In the genomic region with DNA sequence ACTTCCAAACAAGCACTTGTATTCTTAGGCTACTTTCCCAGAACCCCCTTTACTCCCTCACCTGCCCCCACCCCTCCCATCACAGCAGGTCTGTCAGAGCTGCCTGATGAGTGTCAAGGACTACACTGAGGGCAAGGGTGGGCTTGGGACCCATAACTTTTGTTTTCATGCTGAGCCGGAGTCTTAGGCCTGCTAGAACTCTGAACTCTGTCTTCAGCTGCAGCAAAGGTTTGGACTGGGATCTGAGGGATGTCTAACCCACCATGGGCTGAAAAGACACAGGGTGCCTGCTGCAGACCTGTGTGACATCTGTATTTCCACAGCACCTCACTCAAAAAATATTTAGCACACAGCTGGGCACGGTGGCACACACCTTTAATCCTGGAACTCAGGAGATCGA, we compare ENCODE assay signal across 9 mouse cellular contexts. TPM values are rescaled to one million over a fixed set of nuclear protein-coding genes. Genes with fewer than 3 reads are reported as not detected.
A peak's percentile ranks its signal among the peaks of the same experiment; 100 is the strongest.
DNase-seq lines count a peak whose midpoint lies in the region; ATAC-seq lines count a peak whose summit lies in the region.
"Had no signal": no experiment of that assay in that cellular context is flagged by ENCODE, and none has a peak within 500 bp of the region (broad histone marks: within the 10 kb centered on the region; RNA-seq: fewer than 3 reads in every experiment).

No protein-coding gene starts in this region.

- ATAC-seq in heart, embryonic 13.5 days (ENCODE audit: extremely low read depth, insufficient number of reproducible peaks, low FRiP score, low TSS enrichment): no peak
- ATAC-seq in midbrain, embryonic 12.5 days (ENCODE audit: low FRiP score, low read depth): no peak
- no peak for ATAC-seq in midbrain, embryonic 14.5 days (ENCODE audit: low FRiP score, low TSS enrichment)
- no peak for ATAC-seq in hindbrain, embryonic 16.5 days
- no peak for ATAC-seq in stomach, embryonic 15.5 days (ENCODE audit: insufficient read depth, low FRiP score, low read depth)

- peak overlapping the region; percentile 81; the same call in 1 of the 2 replicates for H3K9ac ChIP-seq in heart, embryonic 13.5 days
- peak overlapping the region; percentile 51; the same call in 1 of the 2 replicates for H3K9ac ChIP-seq in midbrain, embryonic 12.5 days (replicated peaks)
- H3K9ac ChIP-seq in midbrain, embryonic 14.5 days (replicated peaks; ENCODE audit: low read length): no peak overlapping the region
- H3K9ac ChIP-seq in hindbrain, embryonic 16.5 days (ENCODE audit: low read depth, low read length): peak overlapping the region; percentile 19; the same call in 1 of the 2 replicates
- H3K9ac ChIP-seq in stomach, embryonic 15.5 days: no peak overlapping the region

- H3K4me2 ChIP-seq in heart, embryonic 13.5 days: no peak overlapping the region
- H3K4me2 ChIP-seq in midbrain, embryonic 12.5 days (replicated peaks): no peak overlapping the region
- no peak overlapping the region for H3K4me2 ChIP-seq in midbrain, embryonic 14.5 days (ENCODE audit: low read length)
- no peak overlapping the region for H3K4me2 ChIP-seq in hindbrain, embryonic 16.5 days (ENCODE audit: low read length)
- no peak overlapping the region for H3K4me2 ChIP-seq in stomach, embryonic 15.5 days

- DNase-seq in heart, postnatal 4 days: no peak
- no peak for DNase-seq in midbrain, embryonic 14.5 days
- DNase-seq in gastrocnemius, postnatal 25 days: no peak
- no peak for DNase-seq in ovary, postnatal 10 days (ENCODE audit: low spot score)

- H3K27ac ChIP-seq in heart, embryonic 13.5 days (replicated peaks): no peak overlapping the region
- no peak overlapping the region for H3K27ac ChIP-seq in midbrain, embryonic 12.5 days (replicated peaks)
- H3K27ac ChIP-seq in midbrain, embryonic 14.5 days (replicated peaks; ENCODE audit: low read depth, low read length): no peak overlapping the region
- no peak overlapping the region for H3K27ac ChIP-seq in hindbrain, embryonic 16.5 days (ENCODE audit: low read depth, low read length)
- peak overlapping the region; percentile 96 for H3K27ac ChIP-seq in stomach, embryonic 15.5 days

- WGBS in heart, embryonic 13.5 days: 89% methylated on average over 3 of the region's 3 CpGs
- 85% methylated on average over 3 of the region's 3 CpGs for WGBS in midbrain, embryonic 12.5 days
- 94% methylated on average over 3 of the region's 3 CpGs for WGBS in midbrain, embryonic 14.5 days
- WGBS in hindbrain, embryonic 16.5 days: 90% methylated on average over 3 of the region's 3 CpGs
- WGBS in stomach, embryonic 15.5 days: 76% methylated on average over 3 of the region's 3 CpGs

- H3K36me3 ChIP-seq in heart, embryonic 13.5 days: peaks cover 72% of the 10 kb centered on the region
- peaks cover 33% of the 10 kb centered on the region for H3K36me3 ChIP-seq in midbrain, embryonic 12.5 days
- H3K36me3 ChIP-seq in midbrain, embryonic 14.5 days (ENCODE audit: control insufficient read depth, insufficient read depth, low read length): peaks cover 34% of the 10 kb centered on the region
- peaks cover 9% of the 10 kb centered on the region for H3K36me3 ChIP-seq in hindbrain, embryonic 16.5 days (ENCODE audit: control insufficient read depth, insufficient read depth, low read length)
- peaks cover 26% of the 10 kb centered on the region for H3K36me3 ChIP-seq in stomach, embryonic 15.5 days

- H3K27me3 ChIP-seq in heart, embryonic 13.5 days (replicated peaks): no peaks in the 10 kb centered on the region
- no peaks in the 10 kb centered on the region for H3K27me3 ChIP-seq in midbrain, embryonic 12.5 days
- H3K27me3 ChIP-seq in midbrain, embryonic 14.5 days (ENCODE audit: control insufficient read depth, insufficient read depth, low read length): no peaks in the 10 kb centered on the region
- H3K27me3 ChIP-seq in hindbrain, embryonic 16.5 days (replicated peaks; ENCODE audit: control insufficient read depth, insufficient read depth, low read length): no peaks in the 10 kb centered on the region
- H3K27me3 ChIP-seq in stomach, embryonic 15.5 days (replicated peaks): no peaks in the 10 kb centered on the region

- H3K4me3 ChIP-seq in heart, embryonic 13.5 days: no peak overlapping the region
- no peak overlapping the region for H3K4me3 ChIP-seq in midbrain, embryonic 12.5 days
- no peak overlapping the region for H3K4me3 ChIP-seq in midbrain, embryonic 14.5 days (replicated peaks; ENCODE audit: low read depth, low read length)
- H3K4me3 ChIP-seq in hindbrain, embryonic 16.5 days (ENCODE audit: low read length): no peak overlapping the region
- no peak overlapping the region for H3K4me3 ChIP-seq in stomach, embryonic 15.5 days (replicated peaks)

- H3K9me3 ChIP-seq in heart, embryonic 13.5 days: no peaks in the 10 kb centered on the region
- H3K9me3 ChIP-seq in midbrain, embryonic 12.5 days: no peaks in the 10 kb centered on the region
- H3K9me3 ChIP-seq in midbrain, embryonic 14.5 days (ENCODE audit: control insufficient read depth, low read length): no peaks in the 10 kb centered on the region
- H3K9me3 ChIP-seq in hindbrain, embryonic 16.5 days (ENCODE audit: control insufficient read depth, low read length): no peaks in the 10 kb centered on the region
- no peaks in the 10 kb centered on the region for H3K9me3 ChIP-seq in stomach, embryonic 15.5 days

- H3K4me1 ChIP-seq in heart, embryonic 13.5 days: peaks cover 34% of the 10 kb centered on the region
- peaks cover 22% of the 10 kb centered on the region for H3K4me1 ChIP-seq in midbrain, embryonic 12.5 days
- H3K4me1 ChIP-seq in midbrain, embryonic 14.5 days (ENCODE audit: control insufficient read depth, insufficient read depth, low read length): peaks cover 15% of the 10 kb centered on the region
- H3K4me1 ChIP-seq in hindbrain, embryonic 16.5 days (ENCODE audit: control insufficient read depth, insufficient read depth, low read depth, low read length): peaks cover 16% of the 10 kb centered on the region
- H3K4me1 ChIP-seq in stomach, embryonic 15.5 days: peaks cover 22% of the 10 kb centered on the region

RNA-seq across cellular contexts. Expression of a gene that starts 1.3 kb away (rescaled TPM):
- 389 and 419 TPM in 2 replicates for polyA plus RNA-seq in heart, embryonic 13.5 days (2015; fragmentation: Nextera tagmentation; extraction: Ambion mirVana)
- total RNA-seq in heart, postnatal 4 days (2021): 100 to 1,000 TPM; 663 to 665 TPM
- polyA plus RNA-seq in midbrain, embryonic 12.5 days (2016; fragmentation: Nextera tagmentation; extraction: Ambion mirVana): 329 and 373 TPM in 2 replicates
- polyA plus RNA-seq in midbrain, embryonic 14.5 days (2014; fragmentation: Nextera tagmentation; extraction: Ambion mirVana): 401 and 423 TPM in 2 replicates
- 287 and 323 TPM in 2 replicates for polyA plus RNA-seq in hindbrain, embryonic 16.5 days (2015; fragmentation: Nextera tagmentation; extraction: Ambion mirVana)
- 490 and 616 TPM in 2 replicates for polyA plus RNA-seq in stomach, embryonic 15.5 days (2015; fragmentation: Nextera tagmentation; extraction: Ambion mirVana)
- 100 to 1,000 TPM; 364 to 390 TPM for total RNA-seq in gastrocnemius, postnatal 25 days (2021)

RNA-seq across cellular contexts. Expression of a gene that starts 13.6 kb away (rescaled TPM):
- polyA plus RNA-seq in heart, embryonic 13.5 days (2015; fragmentation: Nextera tagmentation; extraction: Ambion mirVana): 19.3 and 22.2 TPM in 2 replicates
- total RNA-seq in heart, postnatal 4 days (2021): 10 to 100 TPM; 18.7 to 19.4 TPM
- polyA plus RNA-seq in midbrain, embryonic 12.5 days (2016; fragmentation: Nextera tagmentation; extraction: Ambion mirVana): 28.5 and 30.5 TPM in 2 replicates
- 19.5 and 24.3 TPM in 2 replicates for polyA plus RNA-seq in midbrain, embryonic 14.5 days (2014; fragmentation: Nextera tagmentation; extraction: Ambion mirVana)
- 25.0 and 25.7 TPM in 2 replicates for polyA plus RNA-seq in hindbrain, embryonic 16.5 days (2015; fragmentation: Nextera tagmentation; extraction: Ambion mirVana)
- polyA plus RNA-seq in stomach, embryonic 15.5 days (2015; fragmentation: Nextera tagmentation; extraction: Ambion mirVana): 26.9 and 29.9 TPM in 2 replicates
- 10 to 100 TPM in 1 of 2 experiments, 1 to 10 TPM in 1; 9.2 to 11.6 TPM for total RNA-seq in gastrocnemius, postnatal 25 days (2021)

RNA-seq across cellular contexts. Expression of a gene that starts 23.7 kb away (rescaled TPM):
- polyA plus RNA-seq in heart, embryonic 13.5 days (2015; fragmentation: Nextera tagmentation; extraction: Ambion mirVana): 5.9 and 7.3 TPM in 2 replicates
- 10 to 100 TPM; 26.3 to 30.2 TPM for total RNA-seq in heart, postnatal 4 days (2021)
- polyA plus RNA-seq in midbrain, embryonic 12.5 days (2016; fragmentation: Nextera tagmentation; extraction: Ambion mirVana): 5.2 and 5.7 TPM in 2 replicates
- 0.78 and 1.7 TPM in 2 replicates for polyA plus RNA-seq in midbrain, embryonic 14.5 days (2014; fragmentation: Nextera tagmentation; extraction: Ambion mirVana)
- 1.4 and 2.0 TPM in 2 replicates for polyA plus RNA-seq in hindbrain, embryonic 16.5 days (2015; fragmentation: Nextera tagmentation; extraction: Ambion mirVana)
- polyA plus RNA-seq in stomach, embryonic 15.5 days (2015; fragmentation: Nextera tagmentation; extraction: Ambion mirVana): 11.5 and 12.0 TPM in 2 replicates
- 1 to 10 TPM; 6.9 to 8.8 TPM for total RNA-seq in gastrocnemius, postnatal 25 days (2021)

RNA-seq across cellular contexts. Expression of a gene that starts 38.1 kb away (rescaled TPM):
- 4.1 TPM in 2 replicates for polyA plus RNA-seq in heart, embryonic 13.5 days (2015; fragmentation: Nextera tagmentation; extraction: Ambion mirVana)
- total RNA-seq in heart, postnatal 4 days (2021): 1 to 10 TPM; 1.0 to 1.5 TPM
- 4.9 and 5.1 TPM in 2 replicates for polyA plus RNA-seq in midbrain, embryonic 12.5 days (2016; fragmentation: Nextera tagmentation; extraction: Ambion mirVana)
- polyA plus RNA-seq in midbrain, embryonic 14.5 days (2014; fragmentation: Nextera tagmentation; extraction: Ambion mirVana): 1.4 and 1.5 TPM in 2 replicates
- 1.5 and 1.6 TPM in 2 replicates for polyA plus RNA-seq in hindbrain, embryonic 16.5 days (2015; fragmentation: Nextera tagmentation; extraction: Ambion mirVana)
- polyA plus RNA-seq in stomach, embryonic 15.5 days (2015; fragmentation: Nextera tagmentation; extraction: Ambion mirVana): 4.2 and 5.0 TPM in 2 replicates
- total RNA-seq in gastrocnemius, postnatal 25 days (2021): not detected
- total RNA-seq: left cerebral cortex, postnatal 36 days had no signal

Comparison
In these comparisons a context has a peak if more than half of its experiments do, and no peak if none do; other contexts are left out.
1. H3K9ac ChIP-seq: peak in heart, embryonic 13.5 days (single experiment), midbrain, embryonic 12.5 days (single experiment) and hindbrain, embryonic 16.5 days (single experiment); none in midbrain, embryonic 14.5 days (single experiment) and stomach, embryonic 15.5 days (single experiment).